Mouse (Mus musculus): ENCODE results near the gene Hist1h4h. TPM values are rescaled to one million over a fixed set of nuclear protein-coding genes. Genes with fewer than 3 reads are reported as not detected.

The Hist1h4h gene
- polyA plus RNA-seq, 1 experiment = 18.1 TPM

- TF ChIP-seq GATA1 (IDR thresholded peaks at IDR 0.05; ENCODE audit: low read length) = no peak
Observed at GRCm38 (mm10) chr13:23502916-23503315, 27.9 kb upstream of the Hist1h4h start.

GRCm38 (mm10) chr13:23503797-23504196 lies 27.1 kb upstream of the Hist1h4h start:
- peak; percentile 57 for TF ChIP-seq GATA1 (IDR thresholded peaks at IDR 0.05; ENCODE audit: low read length)

GRCm38 (mm10) chr13:23505662-23506345 lies 25.0 kb upstream of the Hist1h4h start:
- no peak for TF ChIP-seq GATA1 (IDR thresholded peaks at IDR 0.05; ENCODE audit: low read length)

- no peak for TF ChIP-seq GATA1 (IDR thresholded peaks at IDR 0.05; ENCODE audit: low read length)
Observed at GRCm38 (mm10) chr13:23506351-23506750, 24.5 kb upstream of the Hist1h4h start.

- TF ChIP-seq GATA1 (IDR thresholded peaks at IDR 0.05; ENCODE audit: low read length) = no peak
Observed at GRCm38 (mm10) chr13:23506819-23507515, 23.9 kb upstream of the Hist1h4h start.

GRCm38 (mm10) chr13:23510127-23510526 lies 20.7 kb upstream of the Hist1h4h start:
- no peak for TF ChIP-seq GATA1 (IDR thresholded peaks at IDR 0.05; ENCODE audit: low read length)

- no peak for TF ChIP-seq GATA1 (IDR thresholded peaks at IDR 0.05; ENCODE audit: low read length)
Observed at GRCm38 (mm10) chr13:23513517-23513916, 17.3 kb upstream of the Hist1h4h start.

GRCm38 (mm10) chr13:23515281-23515680 lies 15.6 kb upstream of the Hist1h4h start:
- TF ChIP-seq GATA1 (IDR thresholded peaks at IDR 0.05; ENCODE audit: low read length) = no peak

GRCm38 (mm10) chr13:23515826-23516620 lies 14.8 kb upstream of the Hist1h4h start:
- TF ChIP-seq GATA1 (IDR thresholded peaks at IDR 0.05; ENCODE audit: low read length) = no peak

- no peak for TF ChIP-seq GATA1 (IDR thresholded peaks at IDR 0.05; ENCODE audit: low read length)
Observed at GRCm38 (mm10) chr13:23516822-23517602, 13.8 kb upstream of the Hist1h4h start.

- TF ChIP-seq GATA1 (IDR thresholded peaks at IDR 0.05; ENCODE audit: low read length) = no peak
Observed at GRCm38 (mm10) chr13:23517603-23518294, 13.1 kb upstream of the Hist1h4h start.

GRCm38 (mm10) chr13:23518295-23518603 lies 12.6 kb upstream of the Hist1h4h start:
- TF ChIP-seq GATA1 (IDR thresholded peaks at IDR 0.05; ENCODE audit: low read length) = no peak

- TF ChIP-seq GATA1 (IDR thresholded peaks at IDR 0.05; ENCODE audit: low read length) = peak; percentile 55
Observed at GRCm38 (mm10) chr13:23518885-23519284, 12.0 kb upstream of the Hist1h4h start.

- TF ChIP-seq GATA1 (IDR thresholded peaks at IDR 0.05; ENCODE audit: low read length) = no peak
Observed at GRCm38 (mm10) chr13:23519416-23519815, 11.4 kb upstream of the Hist1h4h start.

GRCm38 (mm10) chr13:23521703-23522102 lies 9.1 kb upstream of the Hist1h4h start:
- no peak for TF ChIP-seq GATA1 (IDR thresholded peaks at IDR 0.05; ENCODE audit: low read length)
